Mouse (Mus musculus): ENCODE measurements around the gene Zdbf2. TPM values are rescaled to one million over a fixed set of nuclear protein-coding genes. Genes with fewer than 3 reads are reported as not detected.

Zdbf2 gene
- polyA plus RNA-seq, 1 experiment from 2014 or later, result 17.5 TPM

DNA sequence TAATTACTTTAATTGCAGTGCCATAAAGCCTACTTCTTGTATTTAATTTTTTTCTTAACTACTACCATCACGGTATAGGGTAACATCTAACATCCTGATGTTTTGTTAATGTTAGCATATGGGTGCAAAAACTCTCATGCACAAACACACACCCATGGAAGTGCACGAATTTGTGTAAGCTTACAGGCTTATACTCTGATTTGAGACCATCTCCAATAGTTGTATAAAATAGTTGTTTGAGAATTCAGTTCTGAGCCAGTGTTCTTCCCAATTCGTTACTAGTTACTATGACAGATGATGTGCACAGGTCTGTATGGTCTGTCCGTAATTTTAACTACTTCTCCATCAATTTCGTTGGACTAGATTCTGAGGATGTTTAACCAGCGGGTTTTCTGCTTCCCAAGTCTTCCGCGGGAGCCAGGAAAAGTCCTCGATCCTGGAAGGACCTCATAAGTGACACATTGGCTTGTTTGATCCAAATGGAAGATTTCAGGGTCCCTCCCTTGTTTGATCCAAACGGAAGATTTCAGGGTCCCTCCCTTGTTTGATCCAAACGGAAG is 13.7 kb upstream of the Zdbf2 start:
- H3K27me3 ChIP-seq (ENCODE audit: control insufficient read depth, insufficient read depth, low read length), result peaks cover 76% of the 10 kb centered on the region
- DNase-seq (ENCODE audit: low spot score, missing footprints) (peak; percentile 93), ATAC-seq (ENCODE audit: low FRiP score) (no peak)
- 44% methylated on average over 11 of the region's 11 CpGs for WGBS
- no peak overlapping the region for H3K4me2 ChIP-seq
- peaks cover 10% of the 10 kb centered on the region for H3K4me1 ChIP-seq (ENCODE audit: control insufficient read depth, insufficient read depth, low read length)
- H3K27ac ChIP-seq (ENCODE audit: low read depth, low read length), result no peak overlapping the region
- H3K4me3 ChIP-seq (ENCODE audit: low read depth, low read length), result no peak overlapping the region
- H3K9me3 ChIP-seq (ENCODE audit: control insufficient read depth, low read length), result no peaks in the 10 kb centered on the region
- H3K36me3 ChIP-seq (ENCODE audit: control insufficient read depth, insufficient read depth, low read length), result no peaks in the 10 kb centered on the region
- no peak overlapping the region for H3K9ac ChIP-seq (ENCODE audit: low read length)

DNA sequence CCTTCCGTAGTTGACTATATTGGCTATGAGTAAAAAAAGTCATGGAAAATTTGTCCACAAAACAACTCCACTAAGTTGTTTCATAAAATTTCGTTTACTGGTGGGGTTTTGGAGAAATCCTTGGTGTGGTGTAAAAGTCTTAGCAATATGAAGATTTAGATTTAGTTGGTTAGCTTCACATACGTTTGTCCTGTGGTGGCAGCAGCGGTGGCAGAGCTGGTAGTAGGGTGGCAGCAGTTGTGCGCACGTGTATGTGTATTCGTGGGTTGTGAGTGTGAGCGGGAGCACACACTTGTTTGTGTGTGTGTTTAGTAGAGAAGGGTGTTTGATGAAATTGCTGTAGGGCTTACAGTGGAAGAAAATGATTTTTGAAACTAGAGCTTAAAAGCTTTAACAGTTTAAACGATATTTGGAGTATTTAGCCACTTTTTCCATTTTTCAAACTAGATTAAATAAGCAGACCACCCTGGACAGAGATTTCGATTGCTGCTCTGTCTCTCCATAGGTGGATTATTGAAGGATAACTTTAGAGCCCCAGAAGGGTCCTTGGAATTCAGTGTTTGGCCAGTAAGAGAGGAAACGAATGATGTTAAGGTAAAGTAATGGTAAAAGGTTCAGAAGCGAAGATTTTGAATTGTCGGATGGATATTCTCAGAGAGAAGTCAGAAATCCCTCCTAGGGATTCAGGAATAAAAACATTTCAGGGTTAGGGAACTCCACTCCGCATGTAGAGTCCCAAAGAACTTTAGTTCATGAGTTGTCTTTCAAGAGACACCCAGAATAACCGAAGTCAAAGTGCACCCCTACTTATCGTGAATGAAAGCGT is 12.9 kb upstream of the Zdbf2 start:
- no peak overlapping the region for H3K4me2 ChIP-seq
- H3K9me3 ChIP-seq (ENCODE audit: control insufficient read depth, low read length), result no peaks in the 10 kb centered on the region
- 46% methylated on average over 17 of the region's 17 CpGs for WGBS
- DNase-seq (ENCODE audit: low spot score, missing footprints) (peak; percentile 94), ATAC-seq (ENCODE audit: low FRiP score) (no peak)
- no peaks in the 10 kb centered on the region for H3K36me3 ChIP-seq (ENCODE audit: control insufficient read depth, insufficient read depth, low read length)
- H3K4me3 ChIP-seq (ENCODE audit: low read depth, low read length), result no peak overlapping the region
- H3K27me3 ChIP-seq (ENCODE audit: control insufficient read depth, insufficient read depth, low read length), result peaks cover 76% of the 10 kb centered on the region
- no peak overlapping the region for H3K27ac ChIP-seq (ENCODE audit: low read depth, low read length)
- no peak overlapping the region for H3K9ac ChIP-seq (ENCODE audit: low read length)
- H3K4me1 ChIP-seq (ENCODE audit: control insufficient read depth, insufficient read depth, low read length), result peaks cover 6% of the 10 kb centered on the region; the same call in 1 of the 2 replicates

- no peaks in the 10 kb centered on the region for H3K36me3 ChIP-seq (ENCODE audit: control insufficient read depth, insufficient read depth, low read length)
- no peak overlapping the region for H3K27ac ChIP-seq (ENCODE audit: low read depth, low read length)
- DNase-seq (ENCODE audit: low spot score, missing footprints) (no peak), ATAC-seq (ENCODE audit: low FRiP score) (no peak)
- H3K4me2 ChIP-seq, result no peak overlapping the region
- no peaks in the 10 kb centered on the region for H3K9me3 ChIP-seq (ENCODE audit: control insufficient read depth, low read length)
- peaks cover 70% of the 10 kb centered on the region for H3K27me3 ChIP-seq (ENCODE audit: control insufficient read depth, insufficient read depth, low read length)
- 43% methylated on average over 5 of the region's 5 CpGs for WGBS
- H3K4me3 ChIP-seq (ENCODE audit: low read depth, low read length), result no peak overlapping the region
- H3K9ac ChIP-seq (ENCODE audit: low read length), result no peak overlapping the region
- 0 out of 2 replicates have a peak, but pooled peaks cover 3% of the 10 kb centered on the region for H3K4me1 ChIP-seq (ENCODE audit: control insufficient read depth, insufficient read depth, low read length)
Measured at GRCm38 (mm10) chr1:63260742-63261033, 12.4 kb upstream of the Zdbf2 start.

DNA sequence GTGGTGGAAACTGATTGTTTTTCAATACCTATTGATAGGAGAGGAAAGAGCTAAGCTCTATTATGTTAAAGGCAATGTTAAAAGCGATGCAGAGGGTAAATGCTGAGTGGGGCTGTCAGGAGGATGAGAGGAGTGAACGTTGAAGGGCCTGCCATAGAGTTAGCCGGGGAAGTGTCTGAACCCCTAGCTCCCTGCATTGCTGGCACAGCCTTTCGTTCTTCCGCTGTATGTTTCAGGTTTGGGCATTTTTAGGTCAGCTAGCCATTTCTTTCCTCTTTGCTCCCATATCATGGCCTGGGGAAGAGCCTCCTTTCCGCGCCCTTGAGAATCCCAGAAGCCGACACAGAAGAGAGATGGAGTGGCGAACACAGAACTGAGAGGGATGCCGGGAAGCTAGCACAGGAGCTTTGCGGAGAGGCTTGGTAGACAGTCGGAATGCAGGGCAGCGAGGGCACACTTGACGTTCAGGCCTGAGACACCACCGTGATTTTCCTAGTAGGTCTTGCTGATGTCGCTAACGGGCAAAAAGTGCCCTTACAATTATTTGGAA is 11.9 kb upstream of the Zdbf2 start:
- H3K9me3 ChIP-seq (ENCODE audit: control insufficient read depth, low read length), result no peaks in the 10 kb centered on the region
- H3K4me3 ChIP-seq (ENCODE audit: low read depth, low read length), result no peak overlapping the region
- H3K4me1 ChIP-seq (ENCODE audit: control insufficient read depth, insufficient read depth, low read length), result 0 out of 2 replicates have a peak, but pooled peaks cover under 1% of the 10 kb centered on the region
- H3K27me3 ChIP-seq (ENCODE audit: control insufficient read depth, insufficient read depth, low read length), result peaks cover 66% of the 10 kb centered on the region
- H3K9ac ChIP-seq (ENCODE audit: low read length), result no peak overlapping the region
- DNase-seq (ENCODE audit: low spot score, missing footprints), result peak; percentile 93
- H3K4me2 ChIP-seq, result no peak overlapping the region
- 40% methylated on average over 17 of the region's 17 CpGs for WGBS
- H3K36me3 ChIP-seq (ENCODE audit: control insufficient read depth, insufficient read depth, low read length), result no peaks in the 10 kb centered on the region
- H3K27ac ChIP-seq (ENCODE audit: low read depth, low read length), result no peak overlapping the region
- ATAC-seq (ENCODE audit: low FRiP score), result no peak

GRCm38 (mm10) chr1:63263671-63264070 is 9.4 kb upstream of the Zdbf2 start:
- Histone ChIP-seq H3K9me3 (ENCODE audit: control insufficient read depth, low read length) (no peaks in the 10 kb centered on the region), H3K27me3 (ENCODE audit: control insufficient read depth, insufficient read depth, low read length) (peaks cover 58% of the 10 kb centered on the region), H3K9ac (ENCODE audit: low read length) (no peak overlapping the region), H3K4me3 (ENCODE audit: low read depth, low read length) (no peak overlapping the region), H3K4me2 (no peak overlapping the region), H3K4me1 (ENCODE audit: control insufficient read depth, insufficient read depth, low read length) (no peaks in the 10 kb centered on the region), H3K36me3 (ENCODE audit: control insufficient read depth, insufficient read depth, low read length) (no peaks in the 10 kb centered on the region), H3K27ac (ENCODE audit: low read depth, low read length) (no peak overlapping the region)
- no peak for ATAC-seq (ENCODE audit: low FRiP score)
- DNase-seq (ENCODE audit: low spot score, missing footprints), result peak; percentile 92
- 41% methylated on average over 11 of the region's 11 CpGs for WGBS

DNA sequence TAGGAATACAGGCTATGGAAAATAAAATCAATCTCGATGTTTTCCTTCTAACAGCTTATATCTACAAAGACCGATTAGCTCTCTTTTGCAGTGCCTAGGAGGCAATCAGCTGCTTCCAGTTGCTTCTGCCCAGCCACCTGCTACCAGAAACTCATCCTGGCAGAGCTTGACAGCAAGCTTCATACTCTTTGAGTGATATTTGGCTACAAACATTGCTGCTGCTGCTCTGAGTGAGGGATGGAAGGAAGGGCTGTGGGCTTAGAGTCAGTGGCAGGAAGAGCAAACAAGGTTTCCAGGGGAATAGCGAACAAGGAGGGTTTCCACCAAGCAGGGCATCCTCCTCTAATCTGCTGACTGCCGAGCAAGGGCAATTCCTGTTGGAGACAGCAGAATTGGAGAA is 7.6 kb upstream of the Zdbf2 start:
- H3K4me1 ChIP-seq (ENCODE audit: control insufficient read depth, insufficient read depth, low read length), result no peaks in the 10 kb centered on the region
- no peak overlapping the region for H3K27ac ChIP-seq (ENCODE audit: low read depth, low read length)
- 36% methylated on average over 4 of the region's 4 CpGs for WGBS
- peak; percentile 90 for DNase-seq (ENCODE audit: low spot score, missing footprints)
- no peaks in the 10 kb centered on the region for H3K36me3 ChIP-seq (ENCODE audit: control insufficient read depth, insufficient read depth, low read length)
- H3K4me2 ChIP-seq, result no peak overlapping the region
- no peak for ATAC-seq (ENCODE audit: low FRiP score)
- no peak overlapping the region for H3K4me3 ChIP-seq (ENCODE audit: low read depth, low read length)
- no peak overlapping the region for H3K9ac ChIP-seq (ENCODE audit: low read length)
- H3K27me3 ChIP-seq (ENCODE audit: control insufficient read depth, insufficient read depth, low read length), result peaks cover 68% of the 10 kb centered on the region
- no peaks in the 10 kb centered on the region for H3K9me3 ChIP-seq (ENCODE audit: control insufficient read depth, low read length)

GRCm38 (mm10) chr1:63266121-63266520 is 6.9 kb upstream of the Zdbf2 start:
- H3K9me3 ChIP-seq (ENCODE audit: control insufficient read depth, low read length), result no peaks in the 10 kb centered on the region
- H3K9ac ChIP-seq (ENCODE audit: low read length), result no peak overlapping the region
- no peaks in the 10 kb centered on the region for H3K4me1 ChIP-seq (ENCODE audit: control insufficient read depth, insufficient read depth, low read length)
- H3K27ac ChIP-seq (ENCODE audit: low read depth, low read length), result no peak overlapping the region
- peaks cover 67% of the 10 kb centered on the region for H3K27me3 ChIP-seq (ENCODE audit: control insufficient read depth, insufficient read depth, low read length)
- DNase-seq (ENCODE audit: low spot score, missing footprints) (peak; percentile 90), ATAC-seq (ENCODE audit: low FRiP score) (no peak)
- 41% methylated on average over 12 of the region's 12 CpGs for WGBS
- H3K4me3 ChIP-seq (ENCODE audit: low read depth, low read length), result no peak overlapping the region
- H3K36me3 ChIP-seq (ENCODE audit: control insufficient read depth, insufficient read depth, low read length), result no peaks in the 10 kb centered on the region
- no peak overlapping the region for H3K4me2 ChIP-seq

DNA sequence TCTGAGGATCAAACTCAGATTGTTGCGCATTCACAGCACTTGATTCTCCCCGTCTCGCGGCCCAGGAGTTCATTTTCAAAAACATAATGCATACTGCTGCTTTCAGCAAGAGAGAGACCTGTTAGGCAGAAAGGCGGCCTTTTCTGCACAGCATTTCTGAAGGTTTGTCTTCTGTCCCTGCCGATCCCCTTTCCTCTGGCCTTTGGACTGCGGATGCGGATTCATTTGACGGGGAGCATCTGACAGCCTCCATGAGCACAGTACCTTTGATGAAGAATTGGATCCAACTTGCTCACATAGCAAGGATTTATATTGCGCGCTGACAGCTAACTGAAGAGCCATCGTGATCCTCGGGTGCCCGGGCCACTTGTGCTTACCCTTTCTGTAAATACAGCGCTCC is 6.3 kb upstream of the Zdbf2 start:
- Histone ChIP-seq H3K27me3 (ENCODE audit: control insufficient read depth, insufficient read depth, low read length) (peaks cover 72% of the 10 kb centered on the region), H3K4me1 (ENCODE audit: control insufficient read depth, insufficient read depth, low read length) (no peaks in the 10 kb centered on the region), H3K4me3 (ENCODE audit: low read depth, low read length) (no peak overlapping the region), H3K36me3 (ENCODE audit: control insufficient read depth, insufficient read depth, low read length) (no peaks in the 10 kb centered on the region), H3K4me2 (no peak overlapping the region), H3K9me3 (ENCODE audit: control insufficient read depth, low read length) (no peaks in the 10 kb centered on the region), H3K9ac (ENCODE audit: low read length) (no peak overlapping the region), H3K27ac (ENCODE audit: low read depth, low read length) (no peak overlapping the region)
- DNase-seq (ENCODE audit: low spot score, missing footprints) (peak; percentile 87), ATAC-seq (ENCODE audit: low FRiP score) (no peak)
- WGBS, result 48% methylated on average over 15 of the region's 15 CpGs

- H3K4me2 ChIP-seq, result peak overlapping the region; percentile 60
- ATAC-seq (ENCODE audit: low FRiP score) (no peak), DNase-seq (ENCODE audit: low spot score, missing footprints) (peak; percentile 94)
- peaks cover 69% of the 10 kb centered on the region for H3K27me3 ChIP-seq (ENCODE audit: control insufficient read depth, insufficient read depth, low read length)
- H3K9ac ChIP-seq (ENCODE audit: low read length), result no peak overlapping the region
- peak overlapping the region; percentile 62 for H3K4me3 ChIP-seq (ENCODE audit: low read depth, low read length)
- WGBS, result 30% methylated on average over 8 of the region's 8 CpGs
- no peaks in the 10 kb centered on the region for H3K9me3 ChIP-seq (ENCODE audit: control insufficient read depth, low read length)
- H3K4me1 ChIP-seq (ENCODE audit: control insufficient read depth, insufficient read depth, low read length), result peaks cover 6% of the 10 kb centered on the region
- no peaks in the 10 kb centered on the region for H3K36me3 ChIP-seq (ENCODE audit: control insufficient read depth, insufficient read depth, low read length)
- no peak overlapping the region for H3K27ac ChIP-seq (ENCODE audit: low read depth, low read length)
Measured at GRCm38 (mm10) chr1:63272125-63272675, 865 bp upstream of the Zdbf2 start.

Measured in midbrain, embryonic 11.5 days (tissue).